Mouse (Mus musculus) liver, adult 2 months (tissue): ENCODE results near the gene Egf. TPM values are rescaled to one million over a fixed set of nuclear protein-coding genes. Genes with fewer than 3 reads are reported as not detected.

ENCODE experiments used
- DNase-seq: peaks from one replicate; pipeline ENCODE4 v3.0.0-alpha.2; 2011; ENCODE audit warnings: low read depth, low spot score; ENCODE audit errors: extremely low read depth
- H3K27ac ChIP-seq: fragments of 200-500 bp; replicated peaks from 2 replicates; pipeline ENCODE4 v1.5.1; 2012; ENCODE audit warnings: low read depth, mild to moderate bottlenecking, control low read depth, inconsistent platforms, low read length; ENCODE audit not compliant: insufficient read depth
- H3K27me3 ChIP-seq: fragments of 200-500 bp; 2 replicates; pipeline ENCODE4 v1.6.1; 2012; ENCODE audit warnings: mild to moderate bottlenecking, moderate library complexity, low read length, inconsistent platforms; ENCODE audit not compliant: control insufficient read depth, insufficient read depth
- H3K36me3 ChIP-seq: fragments of 200-500 bp; 2 replicates; pipeline ENCODE4 v1.6.1; 2012; ENCODE audit warnings: low read length, inconsistent platforms; ENCODE audit not compliant: control insufficient read depth, insufficient read depth
- H3K4me1 ChIP-seq: fragments of 200-500 bp; 2 replicates; pipeline ENCODE4 v1.6.1; 2011; ENCODE audit warnings: low read length; ENCODE audit not compliant: control insufficient read depth, insufficient read depth
- H3K4me3 ChIP-seq: fragments of 200-500 bp; 2 replicates; pipeline ENCODE4 v1.5.1; 2011; ENCODE audit warnings: low read depth, mild to moderate bottlenecking, control low read depth, low read length, moderate library complexity; ENCODE audit not compliant: insufficient read depth
- H3K79me2 ChIP-seq: fragments of 200-500 bp; 2 replicates; pipeline ENCODE4 v1.6.1; 2012; ENCODE audit warnings: inconsistent platforms, mild to moderate bottlenecking, low read length, moderate library complexity; ENCODE audit not compliant: control insufficient read depth, insufficient read depth
- H3K9ac ChIP-seq: fragments of 200-500 bp; 2 replicates; pipeline ENCODE4 v1.6.1; 2012; ENCODE audit warnings: low read depth, mild to moderate bottlenecking, control low read depth, inconsistent platforms, low read length
- CTCF ChIP-seq: fragments of 200-500 bp; IDR thresholded peaks from 2 replicates; pipeline ENCODE4 v1.5.1; 2011; ENCODE audit warnings: low read depth, low read length, control low read depth
- POLR2A ChIP-seq: fragments of 200-500 bp; IDR thresholded peaks from 2 replicates; pipeline ENCODE4 v1.6.1; 2011; ENCODE audit warnings: low read length, control low read depth; ENCODE audit not compliant: insufficient read depth; ENCODE audit errors: extremely low read depth
- WGBS: fragments of 180-500 bp; shearing (Covaris S2); methylation state at CpG from one replicate; pipeline ENCODE4 v1.1.7; 2018; 5-methylcytosine and 5-hydroxymethylcytosine counted together
- polyA plus RNA-seq: library from polyadenylated mRNA; depleted of rRNA; stranded (reverse); fragments of >200 nt; gene quantifications from 2 replicates; pipeline ENCODE4 v1.2.3, GENCODE M21; 2012
- total RNA-seq: library from RNA; depleted of rRNA; stranded (reverse); fragments of >200 nt; gene quantifications from 2 replicates; pipeline ENCODE4 v1.2.3, GENCODE M21; 2014

Gene Egf
- total and polyA plus RNA-seq, 2 experiments, result 0.28 to 0.83 TPM

- DNase-seq, result no peak
- H3K4me1 ChIP-seq, result no peaks in the 10 kb centered on the region
- no peak overlapping the region for H3K9ac ChIP-seq
- H3K79me2 ChIP-seq, result no peaks in the 10 kb centered on the region
- no peaks in the 10 kb centered on the region for H3K36me3 ChIP-seq
- H3K27ac ChIP-seq, result no peak overlapping the region
- no peak overlapping the region for H3K4me3 ChIP-seq
- no peak for TF ChIP-seq CTCF
- TF ChIP-seq POLR2A, result no peak
- WGBS, result 80% methylated on average over 5 of the region's 5 CpGs
- H3K27me3 ChIP-seq, result no peaks in the 10 kb centered on the region
Observed at GRCm38 (mm10) chr3:129725592-129725991, 29.5 kb downstream of the Egf start.

GRCm38 (mm10) chr3:129724961-129725501 is 30.1 kb downstream of the Egf start:
- 2% methylated on average over 24 of the region's 24 CpGs for WGBS

GRCm38 (mm10) chr3:129724505-129724904 is 30.6 kb downstream of the Egf start:
- Histone ChIP-seq H3K4me1 (no peaks in the 10 kb centered on the region), H3K4me3 (peak overlapping the region; percentile 62; the same call in 1 of the 2 replicates), H3K27ac (peak overlapping the region; percentile 39), H3K9ac (peak overlapping the region; percentile 51; the same call in 1 of the 2 replicates), H3K27me3 (no peaks in the 10 kb centered on the region), H3K36me3 (no peaks in the 10 kb centered on the region), H3K79me2 (no peaks in the 10 kb centered on the region)
- TF ChIP-seq CTCF (no peak), POLR2A (no peak)
- DNase-seq, result no peak
- 56% methylated on average over 5 of the region's 5 CpGs for WGBS

More at GRCm38 (mm10) chr3:129724961-129725501, 30.1 kb downstream of the Egf start:
- no peaks in the 10 kb centered on the region for H3K4me1 ChIP-seq
- H3K9ac ChIP-seq, result peak overlapping the region; percentile 61
- peak overlapping the region; percentile 86 for H3K27ac ChIP-seq
- TF ChIP-seq POLR2A (peak; percentile 71; the same call in 1 of the 2 replicates), CTCF (no peak)
- peak; percentile 87 for DNase-seq
- peak overlapping the region; percentile 62 for H3K4me3 ChIP-seq
- no peaks in the 10 kb centered on the region for H3K36me3 ChIP-seq
- no peaks in the 10 kb centered on the region for H3K79me2 ChIP-seq
- H3K27me3 ChIP-seq, result no peaks in the 10 kb centered on the region

GRCm38 (mm10) chr3:129723311-129723710 is 31.8 kb downstream of the Egf start:
- no peaks in the 10 kb centered on the region for H3K79me2 ChIP-seq
- TF ChIP-seq POLR2A (no peak), CTCF (no peak)
- 89% methylated on average over 4 of the region's 4 CpGs for WGBS

GRCm38 (mm10) chr3:129714542-129715145 is 40.5 kb downstream of the Egf start:
- no peaks in the 10 kb centered on the region for H3K27me3 ChIP-seq

More at GRCm38 (mm10) chr3:129723311-129723710, 31.8 kb downstream of the Egf start:
- Histone ChIP-seq H3K9ac (no peak overlapping the region), H3K27me3 (no peaks in the 10 kb centered on the region), H3K4me3 (no peak overlapping the region), H3K36me3 (no peaks in the 10 kb centered on the region), H3K4me1 (no peaks in the 10 kb centered on the region), H3K27ac (no peak overlapping the region)
- no peak for DNase-seq

GRCm38 (mm10) chr3:129708157-129708556 is 47.0 kb downstream of the Egf start:
- 27% methylated on average over 5 of the region's 5 CpGs for WGBS
- no peak overlapping the region for H3K4me3 ChIP-seq
- DNase-seq, result peak; percentile 48
- H3K27ac ChIP-seq, result no peak overlapping the region
- no peaks in the 10 kb centered on the region for H3K36me3 ChIP-seq
- no peaks in the 10 kb centered on the region for H3K4me1 ChIP-seq
- H3K27me3 ChIP-seq, result no peaks in the 10 kb centered on the region
- no peak overlapping the region for H3K9ac ChIP-seq
- TF ChIP-seq POLR2A (no peak), CTCF (peak; percentile 82)
- H3K79me2 ChIP-seq, result no peaks in the 10 kb centered on the region

More at GRCm38 (mm10) chr3:129714542-129715145, 40.5 kb downstream of the Egf start:
- TF ChIP-seq CTCF (no peak), POLR2A (no peak)
- H3K36me3 ChIP-seq, result peaks cover 4% of the 10 kb centered on the region; the same call in 1 of the 2 replicates
- DNase-seq, result no peak
- 77% methylated on average over 15 of the region's 15 CpGs for WGBS
- H3K9ac ChIP-seq, result no peak overlapping the region
- no peak overlapping the region for H3K27ac ChIP-seq
- no peaks in the 10 kb centered on the region for H3K4me1 ChIP-seq
- H3K79me2 ChIP-seq, result no peaks in the 10 kb centered on the region
- H3K4me3 ChIP-seq, result no peak overlapping the region
